Mouse (Mus musculus) left cerebral cortex, postnatal 10 days (tissue): Measurements from ENCODE around the gene Ppm1f. TPM values are rescaled to one million over a fixed set of nuclear protein-coding genes. Genes with fewer than 3 reads are reported as not detected.
"Not testable (repeated sequence)": the region's sequence is repeated elsewhere in the genome, so short reads cannot be mapped to it uniquely, and the experiment has no call there.

Experiments
- DNase-seq, 2 experiments: peaks; one replicate each; pipeline ENCODE4 v3.0.0; 2021 to 2022; ENCODE audit warnings: low spot score in 2 of 2, mixed read lengths in 1 of 2; ENCODE audit errors: extremely low spot score in 1 of 2
- intact Hi-C: fragments of 180-260 bp; cut with DNase I; formaldehyde crosslinking; loops from one replicate; pipeline ENCODE4 v1.15.1; 2025
- total RNA-seq, 2 experiments: library from RNA; stranded (reverse); gene quantifications; 2 replicates each; pipeline ENCODE4 v1.2.3; 2021

Gene Ppm1f
- total RNA-seq, 2 experiments from 2014 or later = 25.2 to 25.7 TPM

DNA sequence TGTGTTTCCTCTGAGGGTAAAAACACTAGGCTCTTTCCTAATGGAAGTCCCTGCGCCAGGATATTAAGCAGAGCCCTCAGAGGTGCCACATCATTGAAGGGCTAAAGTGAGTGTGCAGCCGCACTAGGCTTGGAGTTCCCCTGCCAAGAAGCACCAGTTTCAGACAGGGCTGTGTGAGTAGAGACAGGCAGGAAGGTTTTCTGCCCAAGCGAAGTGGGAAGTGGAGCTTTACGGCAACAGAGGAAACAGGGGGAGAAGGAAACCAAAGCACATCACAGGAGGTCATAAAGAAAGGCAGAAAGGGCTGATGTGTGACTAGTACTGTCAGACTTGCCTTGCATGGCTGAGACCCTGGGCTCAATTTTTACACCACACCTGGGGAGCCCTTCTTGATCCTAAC, 6.1 kb downstream of the Ppm1f start:
- intact Hi-C loops = no loop called here
- DNase-seq = no peak

DNA sequence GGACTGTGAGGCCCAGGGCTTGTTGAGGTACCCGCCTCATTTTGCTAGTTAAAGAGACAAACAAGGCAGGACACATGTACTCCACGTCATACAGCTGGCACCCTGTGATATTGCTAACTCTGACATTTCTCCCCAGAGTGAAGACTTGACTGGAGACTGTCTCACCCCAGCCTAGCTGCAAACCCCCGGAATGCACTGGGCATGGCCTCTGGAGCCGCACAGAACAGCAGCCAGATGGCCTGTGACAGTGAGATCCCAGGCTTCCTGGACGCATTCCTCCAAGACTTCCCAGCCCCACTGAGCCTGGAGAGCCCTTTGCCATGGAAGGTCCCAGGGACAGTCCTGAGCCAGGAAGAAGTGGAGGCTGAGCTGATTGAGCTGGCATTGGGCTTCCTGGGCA, 6.9 kb downstream of the Ppm1f start:
- intact Hi-C loops = no loop called here

DNA sequence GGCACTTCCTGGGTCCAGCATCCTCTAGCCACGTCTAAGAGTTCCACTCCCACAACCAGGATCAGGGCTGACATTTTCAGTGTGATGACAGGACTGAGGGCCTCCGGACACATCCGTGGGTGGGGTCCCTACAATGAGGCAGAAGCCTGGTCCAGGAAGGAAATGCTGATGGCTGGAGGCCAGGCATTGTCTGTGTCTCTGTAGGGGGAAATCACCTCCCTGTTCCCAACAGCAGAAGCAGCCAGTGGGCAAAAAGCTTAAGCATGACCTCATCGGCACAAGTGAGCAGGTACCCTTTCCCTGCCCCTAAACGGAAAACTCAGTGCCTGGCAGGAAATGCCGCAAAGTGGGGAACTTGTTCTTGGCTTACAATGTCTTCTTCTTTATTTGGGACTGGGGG, 11.5 kb downstream of the Ppm1f start:
- intact Hi-C loops = no loop called here
- DNase-seq = peak in 1 of 2 experiments; percentile 90

More for the DNA sequence above, 6.9 kb downstream of the Ppm1f start:
- DNase-seq = no peak

DNA sequence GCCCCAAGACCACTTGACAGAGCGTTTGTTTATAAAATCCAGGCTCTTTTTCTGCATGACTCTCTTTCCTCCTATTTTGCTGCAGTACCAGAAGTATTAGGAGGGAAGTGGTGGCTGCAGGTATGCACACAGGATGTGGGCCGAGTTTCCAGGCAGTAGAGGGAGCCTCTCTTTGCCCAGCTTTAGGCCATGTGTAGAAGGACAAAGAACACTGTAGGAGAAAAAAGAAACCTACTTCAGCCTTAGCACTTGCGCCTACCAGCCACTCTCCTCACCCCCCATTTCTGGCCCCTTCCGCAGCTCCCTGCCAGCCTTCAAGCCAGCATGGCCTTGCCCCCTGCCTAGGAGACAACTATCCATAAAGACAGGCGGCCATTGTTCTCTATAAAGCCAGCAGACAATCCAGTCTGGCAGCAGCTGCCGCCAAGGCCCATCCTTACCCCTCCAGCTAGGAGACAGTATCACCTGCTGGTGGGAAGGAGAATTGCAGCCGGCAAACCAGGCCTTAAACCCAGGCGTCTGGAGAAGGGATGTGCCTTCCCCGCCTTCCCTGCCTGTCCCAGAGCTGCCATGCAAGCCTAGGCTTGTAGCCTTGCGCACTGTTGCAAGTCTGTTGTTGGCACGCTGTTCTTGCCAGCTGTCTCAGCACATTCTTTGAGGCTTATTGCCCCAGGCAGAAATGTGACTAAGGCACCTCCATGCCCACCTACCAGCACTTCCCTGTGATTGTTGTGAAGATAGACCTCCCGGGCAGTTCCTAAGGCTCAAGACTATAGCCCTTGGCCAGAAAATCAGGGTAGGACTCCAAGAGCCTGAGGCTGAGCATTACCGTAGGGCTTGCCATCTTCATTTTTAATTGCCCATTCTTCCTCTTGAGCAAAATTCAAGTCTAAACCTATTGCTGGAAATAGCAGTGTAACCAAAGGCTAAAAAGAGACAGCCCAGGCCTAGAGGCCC, 15.7 kb downstream of the Ppm1f start:
- DNase-seq = peak; percentile 64 to 87
- intact Hi-C loops = no loop called here

DNA sequence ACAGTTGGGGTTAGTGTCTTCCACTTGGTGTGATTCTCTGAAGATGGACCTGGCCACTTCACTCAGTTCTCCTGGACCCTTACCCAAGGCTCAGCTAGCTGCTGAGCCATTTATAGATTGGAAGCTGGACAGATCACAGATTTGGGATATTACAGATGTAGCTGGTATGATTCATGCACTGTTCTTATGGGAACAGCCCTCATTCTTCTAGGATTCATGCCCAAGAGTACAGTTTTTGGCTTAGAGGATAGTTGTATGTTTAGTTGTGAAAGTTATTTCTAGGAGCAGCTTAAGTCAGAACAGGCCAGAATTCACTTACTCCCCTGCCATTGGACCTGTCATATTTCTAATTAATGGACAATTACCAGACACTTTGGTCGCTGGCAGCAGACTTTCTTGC, 17.2 kb downstream of the Ppm1f start:
- intact Hi-C loops = no loop called here
- no peak for DNase-seq

DNA sequence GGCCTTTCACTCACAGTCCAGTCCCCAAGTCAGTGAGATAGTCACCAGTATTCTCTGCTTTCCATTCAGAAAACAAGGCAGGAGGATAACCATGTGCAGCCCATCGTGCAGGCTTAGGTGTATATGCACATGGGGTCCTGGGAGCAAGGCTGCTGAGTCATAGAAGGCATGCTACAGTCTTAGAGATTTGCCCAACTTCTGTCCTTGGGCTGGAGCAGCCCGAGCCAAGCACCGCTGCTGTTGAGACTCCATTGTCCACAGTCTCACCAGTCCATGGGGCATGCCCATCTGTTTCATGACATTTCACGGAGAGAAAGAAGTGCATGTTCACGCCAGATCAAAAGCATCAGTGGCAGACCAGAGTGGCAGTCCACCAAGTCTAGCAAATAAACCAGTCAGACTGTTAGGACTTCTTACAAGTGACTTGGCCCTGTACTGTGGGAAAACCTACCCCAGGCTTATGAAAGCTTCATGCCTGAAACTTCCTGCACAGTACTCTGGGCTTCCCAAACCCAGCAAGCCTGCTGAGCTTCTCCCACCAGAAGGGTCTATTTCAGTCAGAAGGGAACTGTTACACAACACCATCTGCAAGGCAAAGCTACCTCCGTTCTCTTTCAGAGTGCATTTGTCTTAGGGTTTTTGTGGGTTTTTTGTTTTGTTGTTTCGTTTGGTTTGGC, 22.3 kb downstream of the Ppm1f start:
- intact Hi-C loops = no loop called here

DNA sequence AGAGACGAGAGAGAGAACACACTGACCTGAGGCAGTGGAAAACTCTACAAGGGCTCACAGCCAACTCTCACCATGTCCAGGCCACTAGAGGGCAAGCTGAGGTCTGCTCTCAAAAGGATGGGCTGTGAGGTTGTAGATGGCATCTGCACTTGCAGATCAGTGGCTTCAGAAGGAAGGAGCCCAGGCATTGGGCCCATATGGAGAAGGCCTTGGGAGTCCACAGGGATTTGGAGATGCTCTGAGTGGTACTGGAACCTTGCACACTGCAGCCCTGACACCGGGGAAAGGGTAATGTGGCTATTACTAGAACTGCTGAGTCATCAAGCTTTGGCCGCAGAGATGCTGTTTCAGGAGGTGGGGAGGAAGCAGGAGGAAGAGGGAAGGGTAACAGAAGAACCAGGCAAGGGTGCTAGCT, 24.8 kb downstream of the Ppm1f start:
- intact Hi-C loops = no loop called here
- DNase-seq = peak in 1 of 2 experiments; percentile 46

More for the DNA sequence above, 22.3 kb downstream of the Ppm1f start:
- DNase-seq = no peak

DNA sequence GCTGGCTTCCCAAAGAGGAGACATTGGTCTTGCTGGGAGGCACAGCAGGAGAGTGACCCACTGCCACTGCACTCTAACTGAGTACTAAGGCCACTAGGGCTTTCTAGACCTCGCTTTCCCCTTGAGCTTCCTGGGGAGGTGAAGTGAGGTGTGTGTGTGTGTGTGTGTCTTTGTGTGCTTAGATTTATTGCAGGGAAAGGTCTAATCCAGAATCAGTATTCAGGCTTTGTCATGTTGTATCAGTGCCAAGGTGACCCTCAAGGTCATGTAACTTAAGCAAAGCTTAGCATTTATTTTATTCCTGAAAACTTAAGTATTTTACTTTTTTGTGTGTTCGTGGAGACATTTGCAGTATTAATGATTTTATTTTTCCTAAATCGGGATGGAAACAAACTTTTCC, 28.2 kb downstream of the Ppm1f start:
- intact Hi-C loops = no loop called here
- DNase-seq = no peak

DNA sequence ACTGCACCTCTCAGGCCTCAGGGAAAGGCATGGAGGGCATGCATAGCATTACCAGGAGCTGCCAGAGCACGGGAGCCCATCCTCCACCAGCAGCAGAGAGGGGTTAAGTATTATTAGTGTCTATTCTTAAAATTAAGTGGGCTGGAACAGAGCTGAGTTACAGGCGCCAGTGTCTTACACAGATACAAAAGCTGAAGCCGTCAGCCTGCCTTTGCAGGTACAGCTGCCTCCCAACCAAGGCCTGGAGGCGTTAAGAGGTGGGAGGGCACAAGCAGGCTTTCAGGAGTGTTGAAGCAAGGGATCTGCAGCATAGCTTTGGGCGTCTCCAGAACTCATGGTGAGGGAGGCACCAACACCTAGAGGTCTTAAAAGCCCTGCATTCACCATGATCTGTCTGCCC, 30.3 kb downstream of the Ppm1f start:
- intact Hi-C loops = no loop called here
- no peak for DNase-seq

DNA sequence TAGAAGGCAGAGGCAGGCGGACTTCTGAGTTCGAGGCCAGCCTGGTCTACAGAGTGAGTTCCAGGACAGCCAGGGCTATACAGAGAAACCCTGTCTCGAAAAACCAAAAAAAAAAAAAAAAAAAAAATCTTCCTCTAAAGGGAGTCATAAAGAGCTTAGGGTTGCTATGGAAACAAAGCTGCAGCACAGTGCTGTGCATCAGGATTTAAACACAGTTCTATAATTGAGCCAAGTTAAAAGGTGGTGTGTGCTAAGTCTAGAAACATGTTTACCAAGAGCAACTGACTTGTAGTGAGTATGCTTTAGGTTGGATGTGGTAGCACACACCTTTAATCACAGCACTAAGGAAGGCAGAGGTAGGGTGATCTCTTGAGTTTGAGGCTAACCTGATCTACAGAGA, 32.6 kb downstream of the Ppm1f start:
- intact Hi-C loops, DNase-seq: not testable (repeated sequence)

DNA sequence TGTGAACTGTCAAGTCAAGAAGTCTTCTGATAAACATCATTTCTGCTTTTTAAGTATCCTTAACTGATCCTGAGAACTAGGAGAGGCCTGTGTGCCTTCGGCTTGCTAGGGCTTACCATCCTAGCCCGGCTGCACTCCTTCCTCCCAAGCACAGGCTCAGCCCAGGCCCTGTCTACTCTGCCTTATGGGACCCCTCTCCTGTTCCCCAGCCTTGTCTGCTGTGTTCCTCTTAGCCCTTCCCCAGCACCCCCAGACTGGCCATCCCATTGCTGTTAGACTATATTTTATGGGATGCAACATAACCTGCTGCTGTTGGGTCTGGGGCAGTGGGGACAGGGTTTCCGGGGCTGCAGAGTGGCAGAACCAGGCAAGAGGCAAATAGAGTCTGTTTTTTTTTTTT, 34.1 kb downstream of the Ppm1f start:
- intact Hi-C loops = no loop called here
- DNase-seq = peak in 1 of 2 experiments; percentile 22

DNA sequence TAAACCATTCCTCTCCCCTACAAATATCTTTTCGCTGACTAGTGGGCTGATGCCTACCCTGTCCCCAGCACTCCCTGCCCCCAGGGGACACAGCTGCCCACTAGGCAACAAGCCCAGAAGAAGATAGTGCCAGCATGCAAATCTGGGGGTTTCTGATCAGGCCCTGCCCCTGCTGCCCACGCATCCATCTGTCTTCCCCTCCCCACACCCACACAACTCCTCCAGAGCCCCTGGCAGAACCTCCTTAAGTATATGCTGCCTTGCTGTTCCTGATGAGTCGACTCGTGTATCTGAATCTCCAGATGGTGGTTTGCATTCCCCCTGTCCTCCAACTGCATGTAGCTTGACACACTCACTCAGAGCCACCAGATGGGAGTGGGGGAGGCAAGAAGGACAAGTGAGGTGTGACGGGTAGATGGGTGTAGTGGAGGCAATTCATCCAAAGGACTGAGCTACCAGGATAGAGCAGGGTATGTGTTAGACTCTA, 34.6 kb downstream of the Ppm1f start:
- peak; percentile 79 to 82 for DNase-seq
- intact Hi-C loops = no loop called here

DNA sequence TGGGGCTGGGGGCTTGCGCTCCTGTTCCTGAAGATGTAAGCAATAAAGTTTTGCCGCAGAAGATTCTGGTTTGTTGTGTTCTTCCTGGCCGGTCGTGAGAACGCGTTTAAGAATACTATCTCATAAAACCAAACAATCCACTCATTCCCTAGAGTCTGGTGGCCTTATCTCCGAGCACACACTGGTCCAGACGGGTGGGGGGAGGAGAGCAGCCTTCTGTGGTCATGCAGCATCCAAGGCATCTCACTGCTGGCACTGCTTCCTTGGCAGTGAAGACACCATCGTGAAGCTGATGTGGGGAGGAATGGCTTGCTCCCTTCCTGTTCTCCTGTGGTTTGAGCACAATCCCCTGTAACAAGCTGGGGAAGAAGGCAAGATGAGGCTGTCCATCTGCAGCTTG, 43.3 kb downstream of the Ppm1f start:
- no peak for DNase-seq
- intact Hi-C loops = no loop called here

DNA sequence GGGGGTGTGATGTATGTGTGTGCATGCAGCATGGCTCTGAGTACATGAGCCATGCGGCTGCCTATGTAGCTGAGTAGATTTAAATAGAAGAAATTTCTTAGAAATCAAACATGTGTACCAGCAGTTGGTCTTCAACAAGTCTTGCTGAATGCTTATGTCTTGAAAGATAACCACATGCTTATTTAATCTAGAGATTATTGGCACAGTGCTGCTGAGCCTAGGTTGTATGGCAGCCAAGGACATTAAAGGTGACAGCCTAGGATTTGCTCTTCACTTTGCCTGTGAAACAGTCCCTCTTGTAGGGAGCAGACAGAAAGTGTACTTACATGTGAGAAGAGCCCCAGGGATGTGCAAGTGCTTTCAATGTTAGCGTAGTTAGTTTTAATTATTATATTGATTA, 44.8 kb downstream of the Ppm1f start:
- no peak for DNase-seq
- intact Hi-C loops = no loop called here

DNA sequence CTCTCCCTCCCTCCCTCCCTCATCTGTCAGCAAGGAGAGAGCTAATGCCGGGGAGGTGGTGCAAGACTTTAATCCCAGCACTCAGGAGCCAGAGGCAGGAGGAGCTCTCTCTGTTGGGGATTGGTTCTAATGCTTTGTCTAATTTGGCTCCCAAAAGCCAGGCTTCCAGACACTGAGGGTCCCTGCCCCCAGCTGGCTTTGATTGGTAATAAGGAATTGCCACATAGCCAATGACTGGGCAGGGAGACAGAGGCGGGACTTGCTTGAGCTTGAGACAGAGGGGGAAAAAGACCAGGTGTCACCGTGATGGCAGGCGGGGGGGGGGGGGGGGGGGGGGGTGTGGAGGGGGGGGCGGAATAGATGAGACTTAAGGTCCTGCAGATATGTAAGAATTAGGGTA, 62.3 kb downstream of the Ppm1f start:
- no peak for DNase-seq
- intact Hi-C loops = no loop called here

DNA sequence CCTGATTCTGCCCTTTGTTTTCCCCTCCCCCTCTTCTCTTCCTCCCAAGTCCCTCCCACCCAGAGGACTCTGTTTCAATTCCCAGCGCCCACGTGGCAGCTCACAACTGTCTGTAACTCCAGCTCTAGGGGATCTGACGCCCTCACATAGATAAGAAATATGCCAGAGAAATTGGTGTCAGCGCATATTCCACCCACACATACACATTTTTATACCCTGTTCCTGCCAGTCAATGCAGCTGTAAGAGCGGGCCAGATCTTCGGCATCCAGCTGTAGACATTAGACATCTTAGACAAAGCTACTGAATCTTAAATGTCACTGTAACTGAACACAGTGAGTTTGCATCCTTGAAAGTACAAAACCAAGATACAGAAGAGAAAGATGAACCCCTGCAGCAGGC, 63.6 kb downstream of the Ppm1f start:
- intact Hi-C loops = no loop called here
- no peak for DNase-seq

DNA sequence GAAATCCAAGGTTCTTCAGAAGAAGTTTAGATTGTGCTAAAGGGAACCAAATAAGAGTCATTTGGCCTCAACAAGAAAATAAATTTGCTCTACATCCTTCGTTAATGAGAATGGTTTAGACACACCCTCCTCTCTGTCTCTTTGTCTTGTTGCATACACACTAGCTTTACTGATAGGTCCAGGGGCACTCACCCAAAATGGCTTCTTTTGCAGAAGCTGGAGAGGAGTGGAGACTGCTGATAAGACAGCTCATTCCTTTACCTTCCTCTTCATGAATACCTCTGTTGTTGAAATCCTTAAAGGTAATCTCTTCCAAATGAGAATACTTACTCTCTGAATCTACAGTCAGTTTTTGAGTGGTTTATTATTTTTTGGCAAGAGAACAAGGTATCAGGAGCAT, 68.9 kb downstream of the Ppm1f start:
- intact Hi-C loops = no loop called here

DNA sequence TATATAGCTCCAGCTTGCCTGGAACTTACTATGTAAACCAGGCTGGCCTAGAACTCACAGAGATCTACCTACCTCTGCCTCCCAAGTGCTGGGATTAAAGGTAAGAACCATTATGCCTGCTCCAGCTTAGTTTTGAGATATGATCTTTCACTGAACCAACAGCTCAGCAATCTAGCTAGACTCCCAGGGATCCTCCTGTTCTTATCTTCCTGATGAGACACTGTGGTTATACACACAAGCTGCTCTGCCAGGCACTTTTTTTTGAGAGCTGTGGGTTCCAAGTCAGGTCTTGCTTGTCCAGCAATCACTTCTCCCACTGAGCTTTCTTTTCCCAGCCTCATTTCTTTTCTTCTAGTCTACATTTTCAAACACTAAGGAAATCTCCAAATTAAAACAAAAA, 70.0 kb downstream of the Ppm1f start:
- no peak for DNase-seq
- intact Hi-C loops = no loop called here

More for the DNA sequence above, 68.9 kb downstream of the Ppm1f start:
- no peak for DNase-seq
